Mouse (Mus musculus) stomach, embryonic 15.5 days (tissue): ENCODE results near the gene Pom121. TPM values are rescaled to one million over a fixed set of nuclear protein-coding genes. Genes with fewer than 3 reads are reported as not detected.

ENCODE experiments used
- ATAC-seq: fragments of 200-750 bp; cut with Nextera tagmentation; 2 replicates; pipeline ENCODE4 v1.8.0; 2017; ENCODE audit warnings: low read depth, moderate number of reproducible peaks, moderate TSS enrichment; ENCODE audit not compliant: insufficient read depth, low FRiP score
- H3K27ac ChIP-seq: fragments of 300-500 bp; sonication (generic); 2 replicates; pipeline ENCODE4 v1.5.1; 2015; ENCODE audit warnings: mild to moderate bottlenecking, inconsistent platforms
- H3K27me3 ChIP-seq: fragments of 300-500 bp; sonication (generic); replicated peaks from 2 replicates; pipeline ENCODE4 v1.6.1; 2015; ENCODE audit warnings: inconsistent platforms
- H3K36me3 ChIP-seq: fragments of 300-500 bp; sonication (generic); 2 replicates; pipeline ENCODE4 v1.6.1; 2015; ENCODE audit warnings: inconsistent platforms
- H3K4me1 ChIP-seq: fragments of 300-500 bp; sonication (generic); 2 replicates; pipeline ENCODE4 v1.6.1; 2015; ENCODE audit warnings: inconsistent platforms
- H3K4me2 ChIP-seq: fragments of 300-500 bp; sonication (generic); 2 replicates; pipeline ENCODE4 v1.6.1; 2015; ENCODE audit warnings: mild to moderate bottlenecking, inconsistent platforms
- H3K4me3 ChIP-seq: fragments of 300-500 bp; sonication (generic); replicated peaks from 2 replicates; pipeline ENCODE4 v1.5.1; 2015; ENCODE audit warnings: inconsistent platforms
- H3K9ac ChIP-seq: fragments of 300-500 bp; sonication (generic); 2 replicates; pipeline ENCODE4 v1.6.1; 2015; ENCODE audit warnings: inconsistent platforms
- H3K9me3 ChIP-seq: fragments of 300-500 bp; sonication (generic); 2 replicates; pipeline ENCODE4 v1.6.1; 2016; ENCODE audit warnings: inconsistent platforms
- WGBS: fragments of 180-500 bp; shearing (Covaris S2); methylation state at CpG from one replicate; pipeline ENCODE4 v1.1.7; 2015; 5-methylcytosine and 5-hydroxymethylcytosine counted together
- polyA plus RNA-seq: library from polyadenylated mRNA; unstranded; fragments of >200 nt; fragmentation: Nextera tagmentation; extraction: Ambion mirVana; gene quantifications from 2 replicates; pipeline ENCODE4 v1.2.1, GENCODE M21; 2015

Gene Pom121
- polyA plus RNA-seq, 1 experiment from 2014 or later: 11.2 TPM

DNA sequence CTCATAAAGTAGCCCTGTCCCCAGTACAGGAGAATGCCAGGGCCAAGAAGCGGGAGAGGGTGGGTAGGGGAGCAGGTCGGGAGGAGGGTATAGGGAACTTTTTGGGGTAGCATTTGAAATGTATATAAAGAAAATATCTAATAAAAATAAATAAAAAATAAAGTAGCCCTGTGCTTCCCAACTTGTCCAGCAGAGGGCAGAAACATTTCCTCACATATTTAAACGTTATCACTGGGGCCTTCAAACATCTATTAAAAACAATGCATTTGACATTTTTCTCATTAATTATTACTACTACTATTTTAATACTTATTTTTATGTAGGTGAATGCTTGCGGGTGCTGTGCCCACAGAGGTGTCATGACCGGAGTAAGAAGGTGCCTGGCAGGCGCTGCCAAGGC is 26.5 kb downstream of the Pom121 start:
- Histone ChIP-seq H3K9ac (no peak overlapping the region), H3K4me3 (no peak overlapping the region)
- 54% methylated on average over 6 of the region's 6 CpGs for WGBS

DNA sequence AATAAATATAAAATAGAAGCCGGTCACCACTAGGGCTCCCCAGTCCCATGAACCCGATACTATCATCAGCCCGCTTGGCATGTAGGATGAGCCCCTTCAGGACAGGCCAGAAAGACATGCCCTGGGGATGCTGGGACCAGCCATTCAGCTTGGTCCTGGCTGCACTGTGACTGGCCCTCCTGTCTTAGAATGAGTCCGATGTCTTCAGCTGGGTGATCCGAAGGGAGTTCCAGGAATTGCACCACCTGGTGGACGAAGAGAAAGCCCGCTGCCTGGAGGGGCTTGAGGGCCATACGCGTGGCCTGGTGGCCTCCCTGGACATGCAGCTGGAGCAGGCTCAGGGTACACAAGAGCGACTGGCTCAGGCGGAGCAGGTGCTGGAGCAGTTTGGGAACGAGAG is 30.8 kb downstream of the Pom121 start:
- WGBS: 26% methylated on average over 12 of the region's 12 CpGs
- no peak for ATAC-seq
- H3K36me3 ChIP-seq: no peaks in the 10 kb centered on the region

More for the DNA sequence above, 26.5 kb downstream of the Pom121 start:
- Histone ChIP-seq H3K4me2 (no peak overlapping the region), H3K4me1 (peaks cover 12% of the 10 kb centered on the region), H3K27me3 (no peaks in the 10 kb centered on the region), H3K36me3 (peaks cover 8% of the 10 kb centered on the region; the same call in 1 of the 2 replicates), H3K9me3 (no peaks in the 10 kb centered on the region), H3K27ac (no peak overlapping the region)
- ATAC-seq: no peak

GRCm38 (mm10) chr5:135362572-135362971 is 31.8 kb downstream of the Pom121 start:
- Histone ChIP-seq H3K27me3 (no peaks in the 10 kb centered on the region), H3K9ac (no peak overlapping the region), H3K27ac (no peak overlapping the region), H3K4me2 (no peak overlapping the region), H3K36me3 (no peaks in the 10 kb centered on the region), H3K9me3 (no peaks in the 10 kb centered on the region), H3K4me3 (no peak overlapping the region), H3K4me1 (no peaks in the 10 kb centered on the region)
- 87% methylated on average over 3 of the region's 3 CpGs for WGBS
- ATAC-seq: no peak

More for the DNA sequence above, 30.8 kb downstream of the Pom121 start:
- Histone ChIP-seq H3K27ac (no peak overlapping the region), H3K9me3 (no peaks in the 10 kb centered on the region), H3K27me3 (no peaks in the 10 kb centered on the region), H3K9ac (no peak overlapping the region), H3K4me2 (no peak overlapping the region), H3K4me3 (no peak overlapping the region), H3K4me1 (no peaks in the 10 kb centered on the region)

- Histone ChIP-seq H3K4me2 (no peak overlapping the region), H3K9me3 (no peaks in the 10 kb centered on the region), H3K9ac (no peak overlapping the region), H3K4me1 (no peaks in the 10 kb centered on the region), H3K36me3 (no peaks in the 10 kb centered on the region), H3K27ac (no peak overlapping the region), H3K4me3 (no peak overlapping the region), H3K27me3 (no peaks in the 10 kb centered on the region)
- 87% methylated on average over 2 of the region's 2 CpGs for WGBS
- ATAC-seq: no peak
These were observed 34.6 kb downstream of the Pom121 start for GRCm38 (mm10) chr5:135359772-135360171.

DNA sequence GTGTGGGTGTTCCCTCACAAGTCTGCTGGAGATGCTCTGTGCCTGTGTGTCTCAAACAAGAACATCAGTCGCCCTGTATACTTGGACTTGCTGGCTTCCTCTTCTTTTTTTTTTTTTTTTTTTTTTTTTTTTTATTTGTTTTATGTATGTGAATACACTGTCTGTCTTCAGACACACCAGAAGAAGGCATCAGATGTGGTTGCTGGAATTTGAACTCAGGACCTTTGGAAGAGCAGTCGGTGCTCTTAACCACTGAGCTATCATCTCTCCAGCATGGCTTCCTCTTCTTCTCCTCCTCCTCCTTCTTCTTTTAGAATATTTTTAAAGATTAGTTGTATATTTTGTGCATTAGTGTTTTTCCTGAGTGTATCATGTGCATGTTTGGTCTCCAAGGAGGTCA is 36.8 kb downstream of the Pom121 start:
- Histone ChIP-seq H3K9me3 (no peaks in the 10 kb centered on the region), H3K27ac (no peak overlapping the region), H3K27me3 (no peaks in the 10 kb centered on the region), H3K9ac (no peak overlapping the region), H3K36me3 (no peaks in the 10 kb centered on the region), H3K4me1 (no peaks in the 10 kb centered on the region), H3K4me2 (no peak overlapping the region), H3K4me3 (no peak overlapping the region)
- peak; percentile 68; the same call in 1 of the 2 replicates for ATAC-seq
- WGBS: 83% methylated on average over 2 of the region's 2 CpGs

- no peak for ATAC-seq
- H3K27me3 ChIP-seq: no peaks in the 10 kb centered on the region
- H3K27ac ChIP-seq: no peak overlapping the region
- H3K9ac ChIP-seq: no peak overlapping the region
- H3K36me3 ChIP-seq: no peaks in the 10 kb centered on the region
- no peaks in the 10 kb centered on the region for H3K9me3 ChIP-seq
- WGBS: 48% methylated on average over 1 of the region's 1 CpGs
- H3K4me1 ChIP-seq: no peaks in the 10 kb centered on the region
- no peak overlapping the region for H3K4me3 ChIP-seq
- no peak overlapping the region for H3K4me2 ChIP-seq
These were observed 38.3 kb downstream of the Pom121 start for GRCm38 (mm10) chr5:135356090-135356489.

DNA sequence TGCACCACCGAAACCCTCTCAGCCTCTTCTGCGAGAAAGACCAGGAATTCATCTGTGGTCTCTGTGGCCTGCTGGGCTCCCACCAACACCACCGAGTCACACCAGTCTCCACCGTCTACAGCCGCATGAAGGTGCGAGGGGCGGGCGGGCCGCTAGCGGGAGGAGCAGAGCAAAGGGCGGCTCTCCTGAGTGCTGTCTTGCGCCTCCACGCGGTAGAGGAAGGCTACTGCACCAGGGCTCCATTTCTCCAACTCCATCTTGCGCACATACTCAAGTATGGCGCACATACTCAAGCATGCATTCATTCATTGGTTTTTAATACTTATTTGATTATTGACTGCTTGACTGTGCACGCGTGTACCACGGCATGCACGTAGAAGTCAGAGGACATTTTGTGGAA is 40.8 kb downstream of the Pom121 start:
- H3K27ac ChIP-seq: no peak overlapping the region
- H3K4me3 ChIP-seq: no peak overlapping the region
- H3K36me3 ChIP-seq: no peaks in the 10 kb centered on the region
- WGBS: 21% methylated on average over 20 of the region's 20 CpGs
- no peak overlapping the region for H3K9ac ChIP-seq
- no peaks in the 10 kb centered on the region for H3K4me1 ChIP-seq
- H3K4me2 ChIP-seq: no peak overlapping the region
- H3K27me3 ChIP-seq: no peaks in the 10 kb centered on the region
- no peaks in the 10 kb centered on the region for H3K9me3 ChIP-seq
- no peak for ATAC-seq

- no peaks in the 10 kb centered on the region for H3K9me3 ChIP-seq
- ATAC-seq: no peak
- no peaks in the 10 kb centered on the region for H3K4me1 ChIP-seq
- no peak within 1 kb of the TSS for H3K27ac ChIP-seq
- no peaks in the 10 kb centered on the region for H3K36me3 ChIP-seq
- no peak within 1 kb of the TSS for H3K4me3 ChIP-seq
- whole genome bisulfite sequencing: 56% methylated on average over 9 of the region's 9 CpGs
- H3K9ac ChIP-seq: no peak within 1 kb of the TSS
- no peaks in the 10 kb centered on the region for H3K27me3 ChIP-seq
- H3K4me2 ChIP-seq: no peak within 1 kb of the TSS
These were observed 41.4 kb downstream of the Pom121 start, which contains the start of gene Trim50 for GRCm38 (mm10) chr5:135352995-135353394. Trim50 (plus strand) TSS chr5:135353295.

DNA sequence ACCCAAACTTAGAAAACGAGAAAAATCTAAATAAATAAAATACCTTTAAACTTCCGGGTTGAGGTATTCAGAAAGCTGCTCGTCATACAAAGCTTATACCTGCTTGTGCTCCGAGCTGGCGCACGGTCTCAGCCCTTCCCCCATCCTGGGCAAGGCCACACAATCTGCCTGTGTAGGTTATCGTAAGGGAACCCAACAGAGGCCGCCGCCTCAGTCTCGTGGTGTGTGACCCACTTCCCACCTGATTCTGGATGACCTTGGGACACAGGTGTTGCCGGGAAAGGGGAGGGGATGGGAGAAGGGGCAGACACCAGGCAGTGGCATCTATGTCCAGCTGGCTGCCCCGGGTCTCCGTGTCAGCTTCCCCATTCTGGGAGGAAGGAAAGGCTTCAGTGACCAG is 42.7 kb downstream of the Pom121 start:
- 68% methylated on average over 13 of the region's 13 CpGs for WGBS

GRCm38 (mm10) chr5:135349862-135350261 is 44.5 kb downstream of the Pom121 start, which contains the start of gene Fkbp6:
Fkbp6 (minus strand) TSS chr5:135350044.
- no peak within 1 kb of the TSS for H3K4me3 ChIP-seq

More for the DNA sequence above, 42.7 kb downstream of the Pom121 start:
- Histone ChIP-seq H3K4me2 (no peak overlapping the region), H3K4me3 (no peak overlapping the region), H3K9me3 (no peaks in the 10 kb centered on the region), H3K4me1 (no peaks in the 10 kb centered on the region), H3K27ac (no peak overlapping the region), H3K27me3 (no peaks in the 10 kb centered on the region), H3K9ac (no peak overlapping the region), H3K36me3 (no peaks in the 10 kb centered on the region)
- peak; percentile 60; the same call in 1 of the 2 replicates for ATAC-seq

GRCm38 (mm10) chr5:135347511-135348011 is 46.8 kb downstream of the Pom121 start:
- Histone ChIP-seq H3K4me1 (no peaks in the 10 kb centered on the region), H3K27ac (no peak overlapping the region), H3K36me3 (no peaks in the 10 kb centered on the region), H3K4me3 (no peak overlapping the region), H3K4me2 (no peak overlapping the region), H3K9ac (no peak overlapping the region), H3K27me3 (no peaks in the 10 kb centered on the region), H3K9me3 (no peaks in the 10 kb centered on the region)
- 68% methylated on average over 4 of the region's 4 CpGs for WGBS
- ATAC-seq: no peak

More at GRCm38 (mm10) chr5:135349862-135350261, 44.5 kb downstream of the Pom121 start, which contains the start of gene Fkbp6:
- 87% methylated on average over 35 of the region's 35 CpGs for WGBS
- no peaks in the 10 kb centered on the region for H3K9me3 ChIP-seq
- no peak within 1 kb of the TSS for H3K9ac ChIP-seq
- no peaks in the 10 kb centered on the region for H3K27me3 ChIP-seq
- H3K4me1 ChIP-seq: no peaks in the 10 kb centered on the region
- no peak for ATAC-seq
- no peaks in the 10 kb centered on the region for H3K36me3 ChIP-seq
- H3K4me2 ChIP-seq: no peak within 1 kb of the TSS
- no peak within 1 kb of the TSS for H3K27ac ChIP-seq

- Histone ChIP-seq H3K4me1 (no peaks in the 10 kb centered on the region), H3K9me3 (no peaks in the 10 kb centered on the region), H3K9ac (no peak overlapping the region), H3K27ac (no peak overlapping the region), H3K36me3 (no peaks in the 10 kb centered on the region), H3K4me2 (no peak overlapping the region), H3K4me3 (no peak overlapping the region), H3K27me3 (no peaks in the 10 kb centered on the region)
- 17% methylated on average over 1 of the region's 1 CpGs for whole genome bisulfite sequencing
- ATAC-seq: no peak
These were observed 47.9 kb downstream of the Pom121 start for GRCm38 (mm10) chr5:135346430-135346829.

DNA sequence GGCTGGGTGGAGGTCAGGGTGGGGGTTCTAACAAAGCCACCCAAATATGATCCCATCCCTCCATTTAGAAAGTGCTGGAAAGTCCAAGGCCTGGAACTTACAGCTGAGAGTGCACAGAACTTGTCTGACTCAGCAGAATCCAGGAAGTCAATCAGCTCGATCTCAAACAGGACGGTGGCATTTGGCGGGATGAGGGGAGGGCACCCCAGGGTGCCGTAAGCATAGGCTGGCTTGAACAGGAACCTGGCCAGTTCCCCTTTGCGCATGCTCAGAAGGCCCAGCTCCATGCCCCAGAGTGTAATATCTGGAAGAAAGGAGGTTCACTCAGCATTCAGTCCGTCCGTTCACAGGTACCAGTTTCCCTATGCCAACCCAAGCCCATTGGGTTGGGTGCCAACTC is 48.4 kb downstream of the Pom121 start:
- WGBS: 66% methylated on average over 7 of the region's 7 CpGs
- Histone ChIP-seq H3K27ac (no peak overlapping the region), H3K9ac (no peak overlapping the region), H3K36me3 (no peaks in the 10 kb centered on the region), H3K4me1 (no peaks in the 10 kb centered on the region), H3K27me3 (no peaks in the 10 kb centered on the region), H3K9me3 (no peaks in the 10 kb centered on the region), H3K4me3 (no peak overlapping the region), H3K4me2 (no peak overlapping the region)
- ATAC-seq: no peak
